Mouse (Mus musculus) heart, adult 2 months (tissue): ENCODE measurements around the gene Col4a2. TPM values are rescaled to one million over a fixed set of nuclear protein-coding genes. Genes with fewer than 3 reads are reported as not detected.

Experiments used
- DNase-seq, 2 experiments: peaks; one replicate each; pipeline ENCODE4 v3.0.0; 2021
- H3K27ac ChIP-seq: fragments of 200-600 bp; 2 replicates; pipeline ENCODE4 v1.8.1; 2022
- H3K27me3 ChIP-seq: fragments of 200-500 bp; 2 replicates; pipeline ENCODE4 v1.6.1; 2012; ENCODE audit warnings: mild to moderate bottlenecking, low read length, inconsistent platforms, mixed read lengths; ENCODE audit not compliant: control insufficient read depth, insufficient read depth
- H3K36me3 ChIP-seq: fragments of 200-500 bp; 2 replicates; pipeline ENCODE4 v1.6.1; 2012; ENCODE audit warnings: low read length, inconsistent platforms; ENCODE audit not compliant: control insufficient read depth, insufficient read depth
- H3K4me1 ChIP-seq: fragments of 200-500 bp; 2 replicates; pipeline ENCODE4 v1.6.1; 2011; ENCODE audit warnings: low read length; ENCODE audit not compliant: control insufficient read depth, insufficient read depth
- H3K4me3 ChIP-seq: fragments of 200-600 bp; 2 replicates; pipeline ENCODE4 v1.8.1; 2022
- H3K79me2 ChIP-seq: fragments of 200-500 bp; replicated peaks from 2 replicates; pipeline ENCODE4 v1.6.1; 2012; ENCODE audit warnings: mild to moderate bottlenecking, inconsistent platforms, low read length, moderate library complexity, mixed read lengths; ENCODE audit not compliant: control insufficient read depth, insufficient read depth
- H3K9ac ChIP-seq: fragments of 200-500 bp; 2 replicates; pipeline ENCODE4 v1.6.1; 2012; ENCODE audit warnings: low read depth, mild to moderate bottlenecking, control low read depth, inconsistent platforms, low read length, mixed read lengths
- CTCF ChIP-seq: fragments of 200-600 bp; IDR thresholded peaks from 2 replicates; pipeline ENCODE4 v1.8.1; 2022; ENCODE audit warnings: antibody characterized with exemption, mild to moderate bottlenecking, moderate library complexity
- EP300 ChIP-seq: fragments of 200-500 bp; IDR thresholded peaks from 2 replicates; pipeline ENCODE4 v1.6.1; 2011; ENCODE audit warnings: low read depth, low read length, control low read depth; ENCODE audit not compliant: insufficient read depth
- POLR2A ChIP-seq: fragments of 200-500 bp; IDR thresholded peaks from 2 replicates; pipeline ENCODE4 v1.6.1; 2011; ENCODE audit warnings: mild to moderate bottlenecking, low read depth, low read length, control low read depth; ENCODE audit not compliant: insufficient read depth
- WGBS: fragments of 180-500 bp; shearing (Covaris S2); methylation state at CpG from one replicate; pipeline ENCODE4 v1.1.7; 2018; 5-methylcytosine and 5-hydroxymethylcytosine counted together
- intact Hi-C: fragments of 180-260 bp; cut with DNase I; formaldehyde crosslinking; loops from one replicate; pipeline ENCODE4 v1.15.1; 2025
- polyA plus RNA-seq: library from polyadenylated mRNA; depleted of rRNA; stranded (reverse); fragments of >200 nt; gene quantifications from 2 replicates; pipeline ENCODE4 v1.2.3, GENCODE M21; 2012
- total RNA-seq, 2 experiments: library from RNA; stranded (reverse); gene quantifications; 2 replicates each; pipeline ENCODE4 v1.2.3; 2021

The Col4a2 gene
- total and polyA plus RNA-seq, 3 experiments: 104 to 172 (median 139) TPM

DNA sequence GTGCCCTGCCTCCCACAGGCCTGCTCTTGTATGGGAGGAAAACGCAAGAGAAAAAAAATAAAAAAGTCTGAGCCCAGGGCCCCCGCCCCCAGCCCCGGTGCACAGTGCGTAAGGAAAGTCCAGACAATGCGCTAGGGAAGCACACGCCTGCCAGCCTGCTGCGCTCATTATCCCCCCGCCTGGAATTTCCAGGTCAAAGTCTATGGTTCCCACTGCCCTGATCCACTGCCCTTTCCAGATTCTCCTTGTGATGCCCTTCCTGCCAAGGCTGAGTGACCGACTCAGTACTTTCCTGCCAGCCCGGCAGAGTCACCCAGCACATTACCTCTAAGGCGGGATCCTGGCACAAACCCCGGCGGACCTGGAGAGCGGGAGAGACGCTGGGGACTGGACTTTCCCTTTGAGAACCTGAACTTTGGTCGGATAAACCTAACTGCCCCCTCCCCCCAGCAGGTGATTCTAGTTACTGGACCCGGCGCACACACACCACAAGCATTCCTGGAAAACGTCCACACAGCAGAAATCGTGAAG lies 33.2 kb upstream of the Col4a2 start:
- peaks cover 26% of the 10 kb centered on the region for H3K36me3 ChIP-seq
- intact Hi-C loops: loop anchor here (2.0 kb wide), 3 partner anchors 17 to 29 kb away; no protein-coding TSS in a partner anchor
- no peak overlapping the region for H3K9ac ChIP-seq
- peaks cover 62% of the 10 kb centered on the region for H3K4me1 ChIP-seq
- TF ChIP-seq EP300 (peak; percentile 86), POLR2A (no peak), CTCF (peak; percentile 40)
- peak; percentile 57 to 76 for DNase-seq
- WGBS: 24% methylated on average over 20 of the region's 20 CpGs
- H3K27me3 ChIP-seq: no peaks in the 10 kb centered on the region
- H3K79me2 ChIP-seq: peaks cover 6% of the 10 kb centered on the region
- peak overlapping the region; percentile 28 for H3K4me3 ChIP-seq
- H3K27ac ChIP-seq: peak overlapping the region; percentile 78

DNA sequence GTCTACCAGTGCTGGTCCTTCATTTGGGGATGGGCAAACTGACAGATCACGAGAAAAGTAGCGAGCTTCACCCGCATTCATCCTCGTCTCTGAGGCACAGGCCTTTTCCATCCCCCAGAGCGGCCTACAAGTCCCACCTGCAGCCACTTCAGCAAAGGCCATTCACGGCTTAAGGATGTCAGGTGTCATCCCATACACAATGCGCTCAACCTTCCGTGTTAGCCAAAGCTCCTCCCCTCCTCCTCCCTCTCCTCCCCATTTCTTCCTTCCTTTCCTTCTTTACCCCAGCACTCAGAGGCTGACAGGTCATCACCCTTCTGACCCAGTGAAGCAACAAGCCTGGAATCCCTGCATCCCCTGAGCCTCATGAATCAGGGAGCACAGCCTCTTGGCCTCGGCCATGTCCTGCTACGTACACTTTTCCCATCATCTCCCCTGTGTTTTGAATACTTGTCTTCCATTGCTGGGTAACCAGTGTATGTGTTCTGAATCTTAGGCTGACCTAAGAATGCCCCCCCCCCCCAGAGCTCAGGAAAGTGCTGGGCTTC lies 31.8 kb upstream of the Col4a2 start:
- H3K9ac ChIP-seq: no peak overlapping the region
- WGBS: 62% methylated on average over 10 of the region's 10 CpGs
- no peak for DNase-seq
- H3K4me1 ChIP-seq: peaks cover 56% of the 10 kb centered on the region
- peaks cover 6% of the 10 kb centered on the region for H3K79me2 ChIP-seq
- intact Hi-C loops: no loop called here
- no peak overlapping the region for H3K27ac ChIP-seq
- H3K27me3 ChIP-seq: no peaks in the 10 kb centered on the region
- H3K4me3 ChIP-seq: no peak overlapping the region
- no peak for TF ChIP-seq POLR2A
- TF ChIP-seq EP300: no peak
- H3K36me3 ChIP-seq: peaks cover 23% of the 10 kb centered on the region

DNA sequence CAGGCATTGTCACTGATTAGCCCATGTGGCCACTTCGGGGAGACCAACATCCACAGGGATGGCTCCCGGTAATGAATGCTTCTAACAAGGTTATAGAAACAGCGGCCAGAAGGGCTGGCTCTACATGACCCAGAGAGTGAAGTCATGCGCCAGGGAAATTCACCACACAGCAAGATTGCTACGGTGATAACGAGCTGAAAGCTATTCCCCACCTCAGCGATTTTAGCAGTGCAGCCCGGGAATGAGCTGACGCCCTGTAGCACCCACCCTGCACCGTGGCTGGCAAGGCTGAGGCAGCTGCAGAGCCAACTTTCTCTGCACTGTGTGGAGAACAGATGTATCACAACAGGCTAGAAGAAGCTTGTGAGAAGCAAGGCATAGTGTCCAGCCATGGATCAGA lies 30.5 kb upstream of the Col4a2 start:
- Histone ChIP-seq H3K4me1 (peaks cover 57% of the 10 kb centered on the region), H3K36me3 (peaks cover 26% of the 10 kb centered on the region)

DNA sequence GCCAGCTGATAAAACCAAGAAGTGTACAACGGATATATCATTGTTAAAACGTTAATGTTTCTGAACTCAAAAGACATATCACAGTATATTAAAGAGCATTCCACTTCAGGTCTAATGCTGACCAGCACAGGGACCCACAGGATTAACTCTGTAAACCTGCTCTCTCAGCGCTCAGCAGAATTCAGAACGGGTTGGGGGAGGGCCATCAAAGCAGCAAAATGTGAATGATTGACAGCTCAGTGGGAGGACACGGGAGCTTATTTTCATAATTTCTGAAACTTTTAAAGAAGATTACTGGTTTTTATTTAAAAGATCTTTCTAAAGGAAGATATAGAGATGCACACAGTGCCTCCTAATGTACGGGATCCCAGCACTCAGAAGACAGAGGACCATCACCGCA lies 29.9 kb upstream of the Col4a2 start:
- Histone ChIP-seq H3K9ac (no peak overlapping the region), H3K79me2 (peaks cover 6% of the 10 kb centered on the region), H3K4me1 (peaks cover 56% of the 10 kb centered on the region), H3K36me3 (peaks cover 27% of the 10 kb centered on the region), H3K4me3 (no peak overlapping the region), H3K27me3 (no peaks in the 10 kb centered on the region), H3K27ac (peak overlapping the region; percentile 68; the same call in 1 of the 2 replicates)
- WGBS: 77% methylated on average over 7 of the region's 7 CpGs
- TF ChIP-seq EP300 (no peak), POLR2A (no peak), CTCF (no peak)
- intact Hi-C loops: no loop called here
- DNase-seq: no peak

More for the DNA sequence above, 30.5 kb upstream of the Col4a2 start:
- DNase-seq: no peak
- H3K79me2 ChIP-seq: peaks cover 6% of the 10 kb centered on the region
- H3K27me3 ChIP-seq: no peaks in the 10 kb centered on the region
- 56% methylated on average over 10 of the region's 10 CpGs for WGBS
- TF ChIP-seq CTCF: no peak
- TF ChIP-seq EP300: no peak
- no peak for TF ChIP-seq POLR2A
- no peak overlapping the region for H3K9ac ChIP-seq
- H3K27ac ChIP-seq: peak overlapping the region; percentile 68; the same call in 1 of the 2 replicates
- intact Hi-C loops: no loop called here
- H3K4me3 ChIP-seq: no peak overlapping the region

DNA sequence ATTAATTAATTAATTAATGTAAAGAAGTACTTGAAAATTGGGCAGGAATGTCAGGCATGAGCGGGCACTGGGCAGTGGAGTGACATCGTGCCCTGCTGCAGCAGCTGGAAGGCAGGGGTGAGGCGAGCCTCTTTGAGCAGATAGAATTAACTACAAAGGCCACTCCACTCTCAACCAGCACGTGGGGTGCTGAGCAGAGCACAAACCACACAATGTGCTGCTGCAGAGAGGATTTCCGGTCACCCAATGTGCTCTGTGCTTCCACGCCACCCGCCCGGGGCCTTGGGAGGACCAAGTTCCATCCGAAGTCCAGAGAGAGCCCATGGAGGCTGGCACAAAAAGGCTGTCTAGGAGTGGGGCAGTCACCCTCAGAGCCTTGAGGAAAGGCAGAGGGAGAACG lies 29.4 kb upstream of the Col4a2 start:
- intact Hi-C loops: no loop called here
- H3K27ac ChIP-seq: peak overlapping the region; percentile 68

DNA sequence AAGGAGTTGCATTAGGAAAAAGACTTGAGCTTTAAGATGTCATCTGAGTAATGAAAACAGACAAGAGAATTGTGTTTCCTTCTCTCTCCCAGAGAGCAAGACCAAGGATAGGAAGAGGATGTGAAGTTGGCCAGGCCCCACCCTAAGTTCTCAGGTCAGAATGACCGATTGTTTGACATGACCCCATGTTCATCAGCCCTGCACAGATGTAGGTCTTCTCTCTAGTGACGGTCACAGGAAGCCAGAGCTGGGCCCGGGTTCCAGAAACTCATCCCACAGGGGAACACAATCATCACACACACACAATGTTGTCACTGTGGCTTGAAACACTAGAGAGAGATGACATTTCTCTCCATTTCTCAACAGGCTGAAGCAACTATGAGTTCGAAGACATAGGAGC lies 27.2 kb upstream of the Col4a2 start:
- intact Hi-C loops: no loop called here
- Histone ChIP-seq H3K4me3 (no peak overlapping the region), H3K9ac (no peak overlapping the region), H3K27ac (peak overlapping the region; percentile 68), H3K79me2 (peaks cover 8% of the 10 kb centered on the region), H3K4me1 (peaks cover 54% of the 10 kb centered on the region), H3K27me3 (no peaks in the 10 kb centered on the region), H3K36me3 (peaks cover 37% of the 10 kb centered on the region)
- peak in 1 of 2 experiments; percentile 57 for DNase-seq
- WGBS: 36% methylated on average over 4 of the region's 4 CpGs
- no peak for TF ChIP-seq POLR2A
- 0 out of 2 replicates have a peak, but pooled peaks have one; percentile 57 for TF ChIP-seq EP300

More for the DNA sequence above, 29.4 kb upstream of the Col4a2 start:
- peaks cover 55% of the 10 kb centered on the region for H3K4me1 ChIP-seq
- H3K9ac ChIP-seq: no peak overlapping the region
- no peak overlapping the region for H3K4me3 ChIP-seq
- H3K27me3 ChIP-seq: no peaks in the 10 kb centered on the region
- H3K79me2 ChIP-seq: peaks cover 6% of the 10 kb centered on the region
- TF ChIP-seq POLR2A (no peak), CTCF (peak; percentile 28), EP300 (peak; percentile 87; the same call in 1 of the 2 replicates)
- 46% methylated on average over 10 of the region's 10 CpGs for WGBS
- H3K36me3 ChIP-seq: peaks cover 31% of the 10 kb centered on the region
- DNase-seq: peak in 1 of 2 experiments; percentile 66
